Mouse (Mus musculus): ENCODE data around the gene Gng8. TPM values are rescaled to one million over a fixed set of nuclear protein-coding genes. Genes with fewer than 3 reads are reported as not detected.

Gene Gng8
- polyA plus RNA-seq, 1 experiment from 2014 or later = 18.2 TPM

DNA sequence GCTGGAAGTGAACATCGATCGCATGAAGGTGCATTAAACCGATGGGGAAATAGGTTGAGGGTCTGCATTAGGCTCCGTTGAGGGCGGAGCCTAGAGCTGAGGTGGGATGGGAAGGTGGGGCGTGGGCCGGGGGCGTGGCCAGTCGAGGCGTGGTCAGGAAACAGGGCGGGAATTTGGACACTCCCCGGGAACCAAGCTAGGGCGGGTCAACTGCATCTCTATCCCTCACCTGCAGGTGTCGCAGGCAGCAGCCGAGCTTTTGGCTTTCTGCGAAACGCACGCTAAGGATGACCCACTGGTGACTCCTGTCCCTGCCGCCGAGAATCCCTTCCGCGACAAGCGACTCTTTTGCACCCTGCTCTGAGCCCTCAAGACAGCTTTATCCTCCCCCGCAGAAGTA, 3.4 kb downstream of the Gng8 start:
- WGBS = under 1% methylated on average over 20 of the region's 24 CpGs
- Histone ChIP-seq H3K27ac (peak overlapping the region; percentile 52; the same call in 1 of the 2 replicates), H3K9ac (peak overlapping the region; percentile 43; the same call in 1 of the 2 replicates), H3K4me1 (peaks cover 42% of the 10 kb centered on the region), H3K9me3 (replicated peaks) (no peaks in the 10 kb centered on the region), H3K4me3 (peak overlapping the region; percentile 27), H3K36me3 (ENCODE audit: poor library complexity, severe bottlenecking) (no peaks in the 10 kb centered on the region), H3K4me2 (peak overlapping the region; percentile 59), H3K27me3 (peaks cover 28% of the 10 kb centered on the region)
- ATAC-seq = peak; percentile 34; the same call in 1 of the 2 replicates

GRCm38 (mm10) chr7:16895511-16895910, 3.9 kb downstream of the Gng8 start:
- WGBS = 28% methylated on average over 10 of the region's 10 CpGs
- Histone ChIP-seq H3K4me3 (peak overlapping the region; percentile 27; the same call in 1 of the 2 replicates), H3K9me3 (replicated peaks) (no peaks in the 10 kb centered on the region), H3K36me3 (ENCODE audit: poor library complexity, severe bottlenecking) (no peaks in the 10 kb centered on the region), H3K4me2 (peak overlapping the region; percentile 59), H3K27me3 (peaks cover 25% of the 10 kb centered on the region), H3K9ac (0 out of 2 replicates have a peak overlapping the region, but pooled peaks have one; percentile 43), H3K27ac (no peak overlapping the region), H3K4me1 (peaks cover 45% of the 10 kb centered on the region)
- no peak for ATAC-seq

DNA sequence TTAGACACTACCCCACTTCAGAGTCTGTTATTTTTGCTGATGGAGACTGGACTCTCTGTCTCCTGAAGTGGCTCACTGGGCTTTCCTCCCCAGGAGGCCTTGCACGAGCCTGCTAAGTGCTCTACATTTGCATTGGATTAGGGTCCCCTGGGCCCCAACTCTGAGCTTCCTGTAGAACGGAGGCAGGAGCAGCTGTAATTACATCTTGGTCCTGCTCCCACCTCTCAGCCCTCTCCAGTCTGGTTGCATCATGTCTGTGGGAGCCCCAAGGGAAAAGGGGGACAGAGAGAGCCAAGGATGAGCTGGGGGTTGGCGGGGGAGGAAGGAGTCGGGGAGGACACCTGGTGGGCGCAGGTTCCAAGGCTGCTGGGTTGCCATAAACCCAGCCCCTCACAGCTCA, 8.9 kb downstream of the Gng8 start:
- no peak overlapping the region for H3K9ac ChIP-seq
- no peak overlapping the region for H3K27ac ChIP-seq
- ATAC-seq = no peak

GRCm38 (mm10) chr7:16903439-16903955, 11.9 kb downstream of the Gng8 start:
- no peaks in the 10 kb centered on the region; the same call in 1 of the 2 replicates for H3K27me3 ChIP-seq
- no peaks in the 10 kb centered on the region for H3K36me3 ChIP-seq (ENCODE audit: poor library complexity, severe bottlenecking)
- H3K4me3 ChIP-seq = no peak overlapping the region
- H3K9ac ChIP-seq = no peak overlapping the region
- no peak overlapping the region for H3K27ac ChIP-seq
- ATAC-seq = no peak
- 69% methylated on average over 2 of the region's 2 CpGs for WGBS
- peaks cover 8% of the 10 kb centered on the region for H3K4me1 ChIP-seq
- H3K9me3 ChIP-seq (replicated peaks) = no peaks in the 10 kb centered on the region
- H3K4me2 ChIP-seq = no peak overlapping the region

More for the DNA sequence above, 8.9 kb downstream of the Gng8 start:
- no peaks in the 10 kb centered on the region for H3K36me3 ChIP-seq (ENCODE audit: poor library complexity, severe bottlenecking)
- no peaks in the 10 kb centered on the region for H3K9me3 ChIP-seq (replicated peaks)
- H3K4me2 ChIP-seq = no peak overlapping the region
- 16% methylated on average over 5 of the region's 5 CpGs for WGBS
- peaks cover 6% of the 10 kb centered on the region for H3K4me1 ChIP-seq
- no peaks in the 10 kb centered on the region; the same call in 1 of the 2 replicates for H3K27me3 ChIP-seq
- H3K4me3 ChIP-seq = no peak overlapping the region

DNA sequence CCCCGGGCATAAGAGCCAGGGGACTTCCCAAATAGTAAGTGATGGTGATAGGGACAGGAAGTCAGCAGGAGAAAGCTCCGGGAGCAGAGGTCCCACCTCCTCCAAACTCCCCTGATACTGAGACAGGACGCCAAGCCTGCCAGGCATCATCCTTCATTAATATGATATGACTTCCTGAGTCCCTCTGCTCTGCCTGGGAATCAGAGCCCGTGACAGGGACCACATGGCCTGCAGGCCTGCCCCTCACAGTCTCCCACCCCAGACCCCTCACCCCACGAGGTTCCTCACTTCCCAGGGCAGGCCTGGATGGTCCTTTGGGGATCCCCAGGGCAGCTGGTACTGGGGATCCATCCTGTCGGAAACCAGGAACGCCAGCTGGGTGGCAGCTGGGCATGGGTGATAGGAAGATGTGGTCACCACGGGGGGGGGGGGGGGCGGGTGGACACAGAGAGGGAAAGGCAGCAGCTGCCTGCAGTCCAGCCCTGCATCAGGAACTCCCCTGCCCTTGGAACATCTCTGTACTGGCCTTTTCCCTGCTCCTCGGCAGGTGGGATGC, 12.6 kb downstream of the Gng8 start:
- no peak for ATAC-seq
- no peak overlapping the region for H3K9ac ChIP-seq
- no peak overlapping the region for H3K4me3 ChIP-seq
- H3K9me3 ChIP-seq (replicated peaks) = no peaks in the 10 kb centered on the region
- no peak overlapping the region for H3K4me2 ChIP-seq
- 62% methylated on average over 9 of the region's 10 CpGs for WGBS
- H3K27me3 ChIP-seq = no peaks in the 10 kb centered on the region; the same call in 1 of the 2 replicates
- no peaks in the 10 kb centered on the region for H3K36me3 ChIP-seq (ENCODE audit: poor library complexity, severe bottlenecking)
- H3K27ac ChIP-seq = no peak overlapping the region
- peaks cover 8% of the 10 kb centered on the region for H3K4me1 ChIP-seq

- Histone ChIP-seq H3K27ac (no peak overlapping the region), H3K27me3 (no peaks in the 10 kb centered on the region; the same call in 1 of the 2 replicates), H3K36me3 (ENCODE audit: poor library complexity, severe bottlenecking) (no peaks in the 10 kb centered on the region), H3K4me2 (no peak overlapping the region), H3K9ac (no peak overlapping the region), H3K4me3 (no peak overlapping the region), H3K4me1 (peaks cover 5% of the 10 kb centered on the region), H3K9me3 (replicated peaks) (no peaks in the 10 kb centered on the region)
- WGBS = 67% methylated on average over 9 of the region's 9 CpGs
- no peak for ATAC-seq
These were observed 14.0 kb downstream of the Gng8 start for GRCm38 (mm10) chr7:16905491-16906021.

GRCm38 (mm10) chr7:16906281-16906680, 14.7 kb downstream of the Gng8 start, which contains the start of gene Ptgir:
Gene Ptgir, plus strand, starts transcription at chr7:16906490.
- no peak within 1 kb of the TSS for H3K4me2 ChIP-seq
- H3K36me3 ChIP-seq (ENCODE audit: poor library complexity, severe bottlenecking) = no peaks in the 10 kb centered on the region
- H3K4me3 ChIP-seq = no peak within 1 kb of the TSS
- no peak for ATAC-seq
- H3K4me1 ChIP-seq = peaks cover 3% of the 10 kb centered on the region; the same call in 1 of the 2 replicates
- H3K9ac ChIP-seq = no peak within 1 kb of the TSS
- H3K9me3 ChIP-seq (replicated peaks) = no peaks in the 10 kb centered on the region
- no peak within 1 kb of the TSS for H3K27ac ChIP-seq
- WGBS = 18% methylated on average over 5 of the region's 6 CpGs
- no peaks in the 10 kb centered on the region; the same call in 1 of the 2 replicates for H3K27me3 ChIP-seq

DNA sequence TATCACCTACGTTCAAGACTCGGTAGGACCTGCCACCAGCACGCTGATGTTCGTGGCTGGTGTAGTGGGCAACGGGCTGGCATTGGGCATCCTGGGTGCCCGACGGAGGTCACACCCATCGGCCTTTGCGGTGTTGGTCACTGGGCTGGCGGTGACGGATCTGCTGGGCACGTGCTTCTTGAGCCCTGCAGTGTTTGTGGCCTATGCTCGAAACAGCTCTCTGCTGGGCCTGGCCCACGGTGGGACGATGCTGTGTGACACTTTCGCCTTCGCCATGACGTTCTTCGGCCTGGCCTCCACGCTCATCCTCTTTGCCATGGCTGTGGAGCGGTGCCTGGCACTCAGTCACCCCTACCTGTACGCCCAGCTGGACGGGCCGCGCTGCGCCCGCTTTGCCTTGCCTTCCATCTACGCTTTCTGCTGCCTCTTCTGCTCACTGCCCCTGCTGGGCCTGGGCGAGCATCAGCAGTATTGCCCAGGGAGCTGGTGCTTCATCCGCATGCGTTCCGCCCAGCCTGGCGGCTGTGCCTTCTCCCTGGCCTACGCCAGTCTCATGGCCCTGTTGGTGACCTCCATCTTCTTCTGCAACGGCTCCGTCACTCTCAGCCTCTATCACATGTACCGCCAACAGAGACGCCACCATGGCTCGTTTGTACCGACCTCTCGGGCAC, 15.4 kb downstream of the Gng8 start:
- no peak overlapping the region for H3K9ac ChIP-seq
- no peak overlapping the region for H3K4me2 ChIP-seq
- WGBS = 94% methylated on average over 41 of the region's 41 CpGs
- no peaks in the 10 kb centered on the region for H3K36me3 ChIP-seq (ENCODE audit: poor library complexity, severe bottlenecking)
- H3K4me3 ChIP-seq = no peak overlapping the region
- peaks cover 3% of the 10 kb centered on the region; the same call in 1 of the 2 replicates for H3K4me1 ChIP-seq
- no peaks in the 10 kb centered on the region; the same call in 1 of the 2 replicates for H3K27me3 ChIP-seq
- no peak overlapping the region for H3K27ac ChIP-seq
- no peak for ATAC-seq
- no peaks in the 10 kb centered on the region for H3K9me3 ChIP-seq (replicated peaks)

GRCm38 (mm10) chr7:16907842-16908241, 16.3 kb downstream of the Gng8 start:
- Histone ChIP-seq H3K4me1 (peaks cover 3% of the 10 kb centered on the region; the same call in 1 of the 2 replicates), H3K36me3 (ENCODE audit: poor library complexity, severe bottlenecking) (no peaks in the 10 kb centered on the region), H3K4me3 (no peak overlapping the region), H3K9me3 (replicated peaks) (no peaks in the 10 kb centered on the region), H3K27ac (no peak overlapping the region), H3K27me3 (no peaks in the 10 kb centered on the region), H3K4me2 (no peak overlapping the region), H3K9ac (no peak overlapping the region)
- WGBS = 74% methylated on average over 7 of the region's 7 CpGs
- ATAC-seq = no peak

DNA sequence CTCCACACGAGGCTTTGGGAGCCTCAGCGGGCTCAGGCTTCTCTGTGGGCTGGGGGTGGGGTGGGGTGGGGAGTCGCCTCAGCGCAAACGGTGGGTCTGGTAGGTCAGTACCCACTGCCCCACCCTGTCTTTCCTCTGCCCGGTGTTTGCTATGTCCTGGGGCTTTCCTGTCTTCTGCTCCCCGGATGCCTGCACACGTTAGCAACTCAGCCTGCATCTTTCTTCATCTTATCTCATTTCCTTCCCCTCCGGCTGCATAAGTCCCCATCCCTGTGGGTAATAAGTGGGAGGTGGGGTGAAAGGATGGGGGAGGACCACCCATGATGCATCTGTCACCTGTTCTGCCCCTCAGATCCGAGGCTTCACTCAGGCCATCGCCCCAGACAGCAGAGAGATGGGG, 16.8 kb downstream of the Gng8 start:
- H3K4me1 ChIP-seq = peaks cover 3% of the 10 kb centered on the region; the same call in 1 of the 2 replicates
- no peaks in the 10 kb centered on the region for H3K36me3 ChIP-seq (ENCODE audit: poor library complexity, severe bottlenecking)
- 53% methylated on average over 11 of the region's 11 CpGs for WGBS
- ATAC-seq = no peak
- no peak overlapping the region for H3K4me2 ChIP-seq
- no peaks in the 10 kb centered on the region for H3K9me3 ChIP-seq (replicated peaks)
- no peak overlapping the region for H3K4me3 ChIP-seq
- no peak overlapping the region for H3K9ac ChIP-seq
- no peak overlapping the region for H3K27ac ChIP-seq
- no peaks in the 10 kb centered on the region for H3K27me3 ChIP-seq

GRCm38 (mm10) chr7:16908859-16909258, 17.3 kb downstream of the Gng8 start:
- 0 out of 2 replicates have a peak, but pooled peaks cover under 1% of the 10 kb centered on the region for H3K36me3 ChIP-seq (ENCODE audit: poor library complexity, severe bottlenecking)
- ATAC-seq = no peak
- H3K4me2 ChIP-seq = no peak overlapping the region
- 73% methylated on average over 11 of the region's 11 CpGs for WGBS
- H3K9ac ChIP-seq = peak overlapping the region; percentile 10
- no peak overlapping the region for H3K4me3 ChIP-seq
- H3K27ac ChIP-seq = no peak overlapping the region
- H3K9me3 ChIP-seq (replicated peaks) = no peaks in the 10 kb centered on the region
- peaks cover 3% of the 10 kb centered on the region; the same call in 1 of the 2 replicates for H3K4me1 ChIP-seq
- H3K27me3 ChIP-seq = no peaks in the 10 kb centered on the region

- no peak for ATAC-seq
- peaks cover 11% of the 10 kb centered on the region for H3K36me3 ChIP-seq (ENCODE audit: poor library complexity, severe bottlenecking)
- H3K27ac ChIP-seq = no peak overlapping the region
- H3K9me3 ChIP-seq (replicated peaks) = no peaks in the 10 kb centered on the region
- H3K4me3 ChIP-seq = no peak overlapping the region
- peaks cover 3% of the 10 kb centered on the region; the same call in 1 of the 2 replicates for H3K4me1 ChIP-seq
- H3K27me3 ChIP-seq = no peaks in the 10 kb centered on the region
- no peak overlapping the region for H3K9ac ChIP-seq
- WGBS = 66% methylated on average over 10 of the region's 10 CpGs
- no peak overlapping the region for H3K4me2 ChIP-seq
These were observed 18.3 kb downstream of the Gng8 start for GRCm38 (mm10) chr7:16909909-16910308.

Data from forebrain, embryonic 13.5 days (tissue).